Mouse (Mus musculus): ENCODE results near the gene Trak1. TPM values are rescaled to one million over a fixed set of nuclear protein-coding genes. Genes with fewer than 3 reads are reported as not detected.
A peak's percentile ranks its signal among the peaks of the same experiment; 100 is the strongest.

Gene Trak1
- polyA plus RNA-seq, 1 experiment from 2014 or later = 52.9 TPM

DNA sequence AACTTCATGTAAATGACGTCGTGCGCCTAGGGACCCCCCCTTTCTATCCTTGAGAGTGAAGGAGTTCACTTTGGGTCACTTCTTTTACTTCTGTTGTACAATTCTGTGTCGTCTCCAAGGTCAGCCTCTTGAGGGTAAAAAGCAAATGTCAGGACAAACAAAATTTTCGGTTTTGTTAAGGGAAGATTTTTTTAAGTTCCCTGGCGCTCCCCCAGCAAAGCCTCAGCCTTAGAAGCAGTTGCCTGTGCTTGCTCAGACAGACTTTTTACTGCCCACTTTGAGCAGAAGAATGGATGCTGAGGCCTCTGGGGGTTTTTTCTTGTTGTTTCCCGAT is 730 bp downstream of the Trak1 start:
- Histone ChIP-seq H3K27ac (replicated peaks) (peak overlapping the region; percentile 79), H3K9ac (replicated peaks) (peak overlapping the region; percentile 90)
- 0% methylated on average over 7 of the region's 7 CpGs for WGBS

DNA sequence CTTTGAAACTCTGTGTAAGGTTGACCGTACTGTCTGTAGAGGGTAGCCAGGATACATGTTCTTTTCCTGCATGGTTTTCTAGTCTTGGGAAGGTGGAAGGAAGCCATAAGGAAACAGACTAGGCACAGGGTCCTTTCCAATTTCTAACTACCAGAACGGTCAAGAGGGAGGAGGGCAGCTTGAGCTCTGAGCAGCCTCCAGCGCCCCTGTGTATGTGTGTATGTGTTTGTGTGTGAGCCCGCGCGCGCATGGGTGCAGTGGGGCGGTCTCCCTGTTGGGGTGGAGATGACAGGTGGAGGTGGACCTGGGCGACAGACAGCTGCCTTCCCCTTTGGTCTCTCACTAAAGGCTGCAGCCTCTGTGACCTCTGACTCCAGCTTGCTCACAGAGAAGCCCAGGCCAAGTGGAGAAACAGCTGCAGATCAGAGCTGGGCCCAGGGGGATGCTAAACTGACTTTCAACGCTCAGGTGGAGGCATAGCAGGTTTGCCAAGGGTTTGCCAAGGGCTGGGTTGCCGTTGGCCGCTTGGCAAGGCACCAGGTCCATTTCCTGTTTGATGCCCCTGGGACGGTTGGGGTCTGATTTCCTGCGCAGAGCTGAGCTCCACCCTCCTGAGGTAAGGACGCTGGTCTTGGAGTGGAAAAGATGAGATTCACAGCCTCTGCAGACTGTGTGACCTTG is 1.2 kb downstream of the Trak1 start:
- Histone ChIP-seq H3K4me1 (peaks cover 49% of the 10 kb centered on the region), H3K36me3 (no peaks in the 10 kb centered on the region), H3K4me3 (replicated peaks) (peak overlapping the region; percentile 86), H3K4me2 (peak overlapping the region; percentile 97), H3K9ac (replicated peaks) (peak overlapping the region; percentile 90), H3K27ac (replicated peaks) (peak overlapping the region; percentile 79; the same call in 1 of the 2 replicates), H3K27me3 (replicated peaks) (no peaks in the 10 kb centered on the region), H3K9me3 (replicated peaks) (no peaks in the 10 kb centered on the region)
- ATAC-seq (ENCODE audit: low FRiP score) = no peak
- WGBS = 15% methylated on average over 15 of the region's 15 CpGs

More for the DNA sequence above, 730 bp downstream of the Trak1 start:
- Histone ChIP-seq H3K4me3 (replicated peaks) (peak overlapping the region; percentile 86), H3K4me1 (peaks cover 45% of the 10 kb centered on the region), H3K4me2 (peak overlapping the region; percentile 97), H3K9me3 (replicated peaks) (no peaks in the 10 kb centered on the region), H3K27me3 (replicated peaks) (no peaks in the 10 kb centered on the region; the same call in 1 of the 2 replicates), H3K36me3 (no peaks in the 10 kb centered on the region)
- ATAC-seq (ENCODE audit: low FRiP score) = no peak

DNA sequence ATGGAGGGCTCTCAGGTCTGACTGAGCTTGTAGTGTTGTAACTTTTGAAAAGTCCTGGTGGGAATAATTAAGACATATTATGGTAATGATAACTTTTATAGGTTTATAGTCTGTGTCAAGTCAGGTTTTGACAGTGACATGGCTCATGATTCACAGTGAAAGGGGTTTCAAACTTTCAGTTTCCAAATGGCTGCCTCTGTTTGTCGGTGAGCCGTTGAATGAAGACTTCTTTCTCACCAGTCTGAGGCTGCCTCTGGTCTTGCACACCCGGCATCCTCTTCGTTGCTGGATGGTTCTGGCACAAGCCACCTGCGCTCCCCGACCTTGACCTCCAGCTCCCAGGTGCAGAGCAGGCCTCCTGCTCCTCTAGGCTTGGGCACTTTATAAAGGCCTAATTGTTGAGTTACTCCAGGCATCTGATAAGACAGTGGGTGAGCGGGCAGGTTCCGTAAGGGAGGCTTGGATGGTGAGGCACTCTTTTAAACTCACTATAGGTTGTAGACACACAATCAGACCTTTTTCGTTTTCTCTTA is 2.0 kb downstream of the Trak1 start:
- ATAC-seq (ENCODE audit: low FRiP score) = no peak
- no peaks in the 10 kb centered on the region for H3K9me3 ChIP-seq (replicated peaks)
- H3K4me1 ChIP-seq = peaks cover 55% of the 10 kb centered on the region
- H3K36me3 ChIP-seq = no peaks in the 10 kb centered on the region
- H3K4me2 ChIP-seq = peak overlapping the region; percentile 97
- 50% methylated on average over 9 of the region's 9 CpGs for WGBS
- no peaks in the 10 kb centered on the region for H3K27me3 ChIP-seq (replicated peaks)
- 0 out of 2 replicates have a peak overlapping the region, but pooled peaks have one; percentile 90 for H3K9ac ChIP-seq (replicated peaks)
- H3K4me3 ChIP-seq (replicated peaks) = peak overlapping the region; percentile 86
- no peak overlapping the region for H3K27ac ChIP-seq (replicated peaks)

DNA sequence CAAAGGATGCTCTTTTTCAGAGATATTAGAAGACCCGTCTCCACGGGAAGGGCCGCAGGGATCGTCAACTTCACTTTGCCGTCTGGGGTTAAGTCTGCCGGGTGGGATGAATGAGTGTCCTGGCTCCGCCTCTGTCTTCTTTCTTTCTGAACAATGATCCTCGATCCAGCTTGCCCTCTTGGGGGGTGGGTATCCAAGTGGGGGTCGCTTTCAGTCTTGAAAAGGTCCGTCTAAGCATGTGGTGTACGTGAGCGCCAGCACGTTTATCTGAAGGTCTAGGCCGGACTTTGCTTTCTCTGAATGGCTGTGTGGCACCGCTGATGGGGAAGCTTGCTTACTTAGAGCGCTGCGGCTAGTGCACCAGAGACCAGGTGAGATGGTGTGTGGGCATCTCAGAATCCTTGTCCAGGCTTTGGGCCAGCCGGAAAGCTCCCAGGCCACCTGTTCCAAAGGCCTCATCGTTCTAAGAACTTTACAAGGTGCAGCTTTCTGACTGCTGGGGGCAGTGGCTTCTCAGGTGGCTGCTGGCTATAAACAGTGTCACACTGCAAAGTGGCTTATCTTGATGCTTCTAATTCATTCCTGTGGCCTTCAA is 2.8 kb downstream of the Trak1 start:
- no peaks in the 10 kb centered on the region for H3K9me3 ChIP-seq (replicated peaks)
- H3K27ac ChIP-seq (replicated peaks) = peak overlapping the region; percentile 6; the same call in 1 of the 2 replicates
- ATAC-seq (ENCODE audit: low FRiP score) = no peak
- peak overlapping the region; percentile 97 for H3K4me2 ChIP-seq
- 0 out of 2 replicates have a peak overlapping the region, but pooled peaks have one; percentile 15 for H3K9ac ChIP-seq (replicated peaks)
- 16% methylated on average over 19 of the region's 19 CpGs for WGBS
- H3K36me3 ChIP-seq = no peaks in the 10 kb centered on the region
- peaks cover 58% of the 10 kb centered on the region for H3K4me1 ChIP-seq
- peak overlapping the region; percentile 86 for H3K4me3 ChIP-seq (replicated peaks)
- no peaks in the 10 kb centered on the region for H3K27me3 ChIP-seq (replicated peaks)

DNA sequence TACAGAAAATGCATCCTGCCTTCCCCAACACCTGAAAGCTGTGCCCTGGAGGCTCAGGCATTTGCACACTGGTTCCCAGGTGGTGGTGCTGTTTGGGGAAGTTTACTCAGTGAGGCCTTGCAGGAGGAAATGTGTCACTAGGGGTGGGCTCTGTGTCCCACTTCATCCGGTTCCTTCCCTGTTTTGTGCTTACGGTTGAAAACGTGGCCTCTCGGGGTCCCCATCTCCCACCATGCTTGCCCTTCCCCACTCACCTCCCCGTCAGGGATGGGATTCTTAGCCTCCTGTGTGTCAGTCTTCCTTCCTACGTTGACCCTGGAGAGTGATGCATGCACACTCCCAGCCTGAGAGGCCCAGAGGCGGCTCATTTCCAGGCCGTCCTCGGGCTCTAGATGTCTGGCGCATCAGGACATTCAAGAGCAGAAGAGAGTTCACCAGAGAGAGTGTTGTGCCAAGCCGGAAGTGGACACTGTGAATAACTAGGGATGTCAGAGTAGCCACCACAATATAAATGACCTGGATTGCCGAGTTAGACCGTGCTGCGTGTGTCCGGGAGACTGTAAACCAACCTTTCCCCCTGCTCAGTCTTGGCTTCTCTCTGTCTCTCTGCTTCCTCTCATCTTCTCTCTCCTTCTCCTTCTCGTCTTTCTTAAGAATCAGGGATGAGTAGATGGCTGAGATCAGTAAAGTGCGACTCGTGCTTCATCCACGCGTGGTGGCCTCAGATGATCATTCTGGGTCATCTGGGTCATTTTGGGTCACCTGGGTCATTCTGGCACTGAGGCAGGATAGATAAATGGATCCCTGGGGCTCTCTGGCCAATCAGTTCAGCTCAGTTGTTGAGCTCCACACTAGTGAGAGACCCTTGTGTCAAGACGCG is 4.0 kb downstream of the Trak1 start:
- H3K4me2 ChIP-seq = peak overlapping the region; percentile 97
- no peak overlapping the region for H3K9ac ChIP-seq (replicated peaks)
- ATAC-seq (ENCODE audit: low FRiP score) = no peak
- WGBS = 70% methylated on average over 22 of the region's 22 CpGs
- 0 out of 2 replicates have a peak overlapping the region, but pooled peaks have one; percentile 48 for H3K27ac ChIP-seq (replicated peaks)
- H3K4me3 ChIP-seq (replicated peaks) = no peak overlapping the region; the same call in 1 of the 2 replicates
- peaks cover 58% of the 10 kb centered on the region for H3K4me1 ChIP-seq
- H3K9me3 ChIP-seq (replicated peaks) = no peaks in the 10 kb centered on the region
- H3K36me3 ChIP-seq = no peaks in the 10 kb centered on the region
- no peaks in the 10 kb centered on the region for H3K27me3 ChIP-seq (replicated peaks)

DNA sequence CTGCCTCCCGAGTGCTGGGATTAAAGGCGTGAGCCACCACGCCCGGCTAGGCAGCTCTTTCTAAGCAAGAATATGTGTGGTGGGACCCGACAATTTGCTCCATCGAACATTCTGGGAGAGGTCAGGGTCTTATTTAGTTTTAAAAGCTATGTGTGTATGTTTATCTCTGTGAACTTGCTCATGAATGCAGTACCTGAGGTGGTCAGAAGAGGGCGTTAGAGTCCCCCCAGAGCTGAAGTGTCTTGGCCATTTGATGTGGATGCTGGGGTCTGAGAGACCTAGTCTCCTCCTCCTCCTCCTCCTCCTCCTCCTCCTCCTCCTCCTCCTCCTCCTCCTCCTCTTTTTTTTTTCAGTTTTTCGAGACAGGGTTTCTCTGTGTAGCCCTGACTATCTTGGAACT is 5.2 kb downstream of the Trak1 start:
- no peaks in the 10 kb centered on the region for H3K36me3 ChIP-seq
- H3K4me1 ChIP-seq = peaks cover 57% of the 10 kb centered on the region
- H3K27ac ChIP-seq (replicated peaks) = no peak overlapping the region
- H3K4me2 ChIP-seq = no peak overlapping the region
- 88% methylated on average over 7 of the region's 8 CpGs for WGBS
- H3K9me3 ChIP-seq (replicated peaks) = no peaks in the 10 kb centered on the region
- H3K9ac ChIP-seq (replicated peaks) = no peak overlapping the region
- no peak overlapping the region for H3K4me3 ChIP-seq (replicated peaks)
- no peak for ATAC-seq (ENCODE audit: low FRiP score)
- H3K27me3 ChIP-seq (replicated peaks) = no peaks in the 10 kb centered on the region

DNA sequence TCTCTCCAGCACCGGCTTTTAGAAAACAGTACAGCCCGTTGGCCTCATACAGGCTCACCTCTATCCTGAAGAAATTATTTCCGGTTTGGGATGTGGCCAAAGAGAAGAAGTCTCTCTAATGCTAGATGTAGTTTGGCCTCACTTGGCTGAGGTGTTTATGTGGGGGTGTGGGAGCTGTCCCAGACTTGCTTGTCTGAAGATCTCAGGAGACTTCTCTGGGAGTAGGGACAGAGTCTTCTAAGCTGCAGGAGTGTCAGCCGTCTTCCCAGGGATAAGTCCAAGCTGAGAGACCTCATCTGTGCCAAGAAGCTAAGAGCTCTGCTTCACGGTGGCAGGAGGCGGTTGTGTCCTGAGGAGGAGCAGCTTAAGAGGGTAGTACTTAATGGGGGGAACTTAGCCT is 5.8 kb downstream of the Trak1 start:
- peak overlapping the region; percentile 61 for H3K27ac ChIP-seq (replicated peaks)
- WGBS = 49% methylated on average over 6 of the region's 6 CpGs
- H3K4me1 ChIP-seq = peaks cover 54% of the 10 kb centered on the region
- ATAC-seq (ENCODE audit: low FRiP score) = no peak
- no peak overlapping the region for H3K4me2 ChIP-seq
- H3K4me3 ChIP-seq (replicated peaks) = no peak overlapping the region
- no peaks in the 10 kb centered on the region for H3K36me3 ChIP-seq
- H3K9ac ChIP-seq (replicated peaks) = no peak overlapping the region
- H3K27me3 ChIP-seq (replicated peaks) = no peaks in the 10 kb centered on the region
- H3K9me3 ChIP-seq (replicated peaks) = no peaks in the 10 kb centered on the region

DNA sequence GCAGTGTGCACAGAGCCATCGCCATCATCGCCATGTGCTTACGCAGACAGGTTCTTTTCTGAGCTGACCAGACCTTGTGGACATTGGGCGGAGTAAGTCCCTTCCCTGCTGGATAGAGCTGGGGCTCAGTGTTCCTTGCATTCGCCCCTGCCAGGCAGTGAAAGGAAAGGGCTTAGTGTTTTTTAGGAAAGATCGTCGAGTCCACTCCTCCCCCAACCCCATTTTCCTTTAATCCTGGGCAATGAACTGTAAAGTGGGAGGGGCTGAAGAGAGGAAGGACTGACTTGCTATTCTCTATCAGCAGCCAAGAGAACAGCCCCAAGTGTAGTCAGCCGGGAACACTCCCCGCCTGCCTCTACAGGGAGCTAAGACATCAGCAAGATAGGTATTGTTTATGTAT is 6.4 kb downstream of the Trak1 start:
- Histone ChIP-seq H3K9ac (replicated peaks) (0 out of 2 replicates have a peak overlapping the region, but pooled peaks have one; percentile 20), H3K27me3 (replicated peaks) (no peaks in the 10 kb centered on the region), H3K36me3 (no peaks in the 10 kb centered on the region), H3K4me2 (peak overlapping the region; percentile 34), H3K9me3 (replicated peaks) (no peaks in the 10 kb centered on the region), H3K4me1 (peaks cover 48% of the 10 kb centered on the region), H3K27ac (replicated peaks) (peak overlapping the region; percentile 61), H3K4me3 (replicated peaks) (no peak overlapping the region)
- 16% methylated on average over 9 of the region's 9 CpGs for WGBS
- ATAC-seq (ENCODE audit: low FRiP score) = 0 out of 2 replicates have a peak, but pooled peaks have one; percentile 21

DNA sequence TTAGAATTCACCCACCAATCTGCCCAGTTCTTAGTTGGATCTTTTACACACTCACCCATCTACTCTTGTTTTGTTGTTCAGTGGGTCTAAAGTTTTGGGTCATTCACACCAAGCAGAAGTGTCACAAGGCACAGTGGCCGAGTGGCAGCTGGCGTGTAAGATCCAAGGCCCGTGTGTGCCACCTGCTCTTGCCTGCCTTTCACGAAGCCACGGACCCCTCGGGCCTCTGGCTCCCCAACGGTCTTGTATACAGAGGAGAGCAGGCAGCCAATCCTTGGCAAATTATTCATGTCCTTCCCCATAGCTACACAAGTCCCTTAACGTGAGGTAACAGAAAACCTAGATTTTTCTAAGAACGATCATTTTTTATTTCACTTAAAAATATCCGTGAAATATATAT is 7.2 kb downstream of the Trak1 start:
- Histone ChIP-seq H3K4me1 (peaks cover 45% of the 10 kb centered on the region), H3K9me3 (replicated peaks) (no peaks in the 10 kb centered on the region), H3K4me2 (no peak overlapping the region), H3K27ac (replicated peaks) (no peak overlapping the region), H3K27me3 (replicated peaks) (no peaks in the 10 kb centered on the region), H3K36me3 (no peaks in the 10 kb centered on the region), H3K4me3 (replicated peaks) (no peak overlapping the region), H3K9ac (replicated peaks) (no peak overlapping the region)
- 35% methylated on average over 10 of the region's 10 CpGs for whole genome bisulfite sequencing
- ATAC-seq (ENCODE audit: low FRiP score) = no peak

DNA sequence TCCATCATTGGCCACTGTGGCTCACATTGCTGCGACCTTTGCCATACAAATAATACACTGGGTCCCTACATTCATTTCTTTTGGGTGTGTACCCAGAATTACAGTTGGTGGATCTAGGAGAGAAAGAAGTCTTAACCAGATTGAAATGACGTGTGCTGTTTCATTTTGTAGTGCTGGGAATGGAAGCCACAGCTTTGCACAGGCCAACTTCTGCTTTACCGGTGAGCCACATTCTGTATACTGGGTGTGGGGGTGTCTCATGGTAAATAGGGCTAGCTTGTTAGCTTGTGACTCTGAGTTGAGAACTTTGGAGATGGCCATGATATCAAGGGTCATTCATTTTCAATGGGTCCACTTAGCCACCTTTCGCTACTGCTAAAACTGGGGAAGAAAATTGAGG is 8.2 kb downstream of the Trak1 start:
- H3K27ac ChIP-seq (replicated peaks) = no peak overlapping the region
- no peak for ATAC-seq (ENCODE audit: low FRiP score)
- no peaks in the 10 kb centered on the region for H3K9me3 ChIP-seq (replicated peaks)
- H3K36me3 ChIP-seq = no peaks in the 10 kb centered on the region
- no peaks in the 10 kb centered on the region for H3K27me3 ChIP-seq (replicated peaks)
- H3K4me1 ChIP-seq = peaks cover 36% of the 10 kb centered on the region
- WGBS = 93% methylated on average over 4 of the region's 4 CpGs
- no peak overlapping the region for H3K4me3 ChIP-seq (replicated peaks)
- no peak overlapping the region for H3K4me2 ChIP-seq
- no peak overlapping the region for H3K9ac ChIP-seq (replicated peaks)

DNA sequence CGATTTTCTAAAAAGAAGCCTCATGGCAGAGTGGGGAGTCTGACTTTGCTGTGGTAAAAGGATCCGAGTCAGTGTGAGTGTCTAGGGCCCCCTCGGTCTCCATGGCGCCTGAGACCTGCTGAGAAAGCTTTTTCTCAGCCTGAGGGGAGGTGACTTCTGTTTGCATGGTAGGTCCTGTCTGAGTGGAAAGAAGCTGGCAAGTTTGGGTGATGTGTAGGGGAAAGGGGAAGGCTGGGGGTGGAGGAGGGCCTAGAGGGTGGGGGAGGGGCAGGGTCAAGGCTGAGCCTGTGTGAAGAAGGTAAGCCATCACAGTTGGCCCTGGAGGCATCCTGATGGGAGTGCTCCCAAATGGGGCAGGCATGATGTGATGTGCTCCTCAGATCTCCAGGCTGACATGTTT is 12.0 kb downstream of the Trak1 start:
- WGBS = 27% methylated on average over 4 of the region's 4 CpGs
- Histone ChIP-seq H3K36me3 (no peaks in the 10 kb centered on the region), H3K9ac (replicated peaks) (no peak overlapping the region), H3K4me3 (replicated peaks) (no peak overlapping the region), H3K4me1 (peaks cover 40% of the 10 kb centered on the region), H3K4me2 (no peak overlapping the region), H3K9me3 (replicated peaks) (no peaks in the 10 kb centered on the region), H3K27me3 (replicated peaks) (no peaks in the 10 kb centered on the region), H3K27ac (replicated peaks) (peak overlapping the region; percentile 42; the same call in 1 of the 2 replicates)
- ATAC-seq (ENCODE audit: low FRiP score) = no peak
